Mouse (Mus musculus) hindbrain, embryonic 12.5 days (tissue): ENCODE data around the gene Vwa3b. TPM values are rescaled to one million over a fixed set of nuclear protein-coding genes. Genes with fewer than 3 reads are reported as not detected.

Source experiments
- ATAC-seq: fragments of 200-750 bp; cut with Nextera tagmentation; 2 replicates; pipeline ENCODE4 v1.8.0; 2017; ENCODE audit warnings: moderate TSS enrichment; ENCODE audit not compliant: low FRiP score
- H3K27ac ChIP-seq: fragments of 300-500 bp; sonication (generic); 2 replicates; pipeline ENCODE4 v1.5.1; 2016; ENCODE audit warnings: mild to moderate bottlenecking
- H3K27me3 ChIP-seq: fragments of 300-500 bp; sonication (generic); 2 replicates; pipeline ENCODE4 v1.6.1; 2016; ENCODE audit warnings: mild to moderate bottlenecking
- H3K36me3 ChIP-seq: fragments of 300-500 bp; sonication (generic); 2 replicates; pipeline ENCODE4 v1.6.1; 2016; ENCODE audit warnings: mild to moderate bottlenecking
- H3K4me1 ChIP-seq: fragments of 300-500 bp; sonication (generic); 2 replicates; pipeline ENCODE4 v1.6.1; 2016
- H3K4me2 ChIP-seq: fragments of 300-500 bp; sonication (generic); replicated peaks from 2 replicates; pipeline ENCODE4 v1.6.1; 2016; ENCODE audit warnings: mild to moderate bottlenecking
- H3K4me3 ChIP-seq: fragments of 300-500 bp; sonication (generic); 2 replicates; pipeline ENCODE4 v1.5.1; 2016; ENCODE audit warnings: mild to moderate bottlenecking
- H3K9ac ChIP-seq: fragments of 300-500 bp; sonication (generic); 2 replicates; pipeline ENCODE4 v1.6.1; 2016; ENCODE audit warnings: mild to moderate bottlenecking, moderate library complexity
- H3K9me3 ChIP-seq: fragments of 300-500 bp; sonication (generic); replicated peaks from 2 replicates; pipeline ENCODE4 v1.6.1; 2016; ENCODE audit warnings: mild to moderate bottlenecking
- WGBS: fragments of 180-500 bp; shearing (Covaris S2); methylation state at CpG from one replicate; pipeline ENCODE4 v1.1.7; 2016; 5-methylcytosine and 5-hydroxymethylcytosine counted together
- polyA plus RNA-seq: library from polyadenylated mRNA; unstranded; fragments of >200 nt; fragmentation: Nextera tagmentation; extraction: Ambion mirVana; gene quantifications from 2 replicates; pipeline ENCODE4 v1.2.1, GENCODE M21; 2016

Vwa3b gene
- polyA plus RNA-seq, 1 experiment from 2014 or later: 0.96 TPM

DNA sequence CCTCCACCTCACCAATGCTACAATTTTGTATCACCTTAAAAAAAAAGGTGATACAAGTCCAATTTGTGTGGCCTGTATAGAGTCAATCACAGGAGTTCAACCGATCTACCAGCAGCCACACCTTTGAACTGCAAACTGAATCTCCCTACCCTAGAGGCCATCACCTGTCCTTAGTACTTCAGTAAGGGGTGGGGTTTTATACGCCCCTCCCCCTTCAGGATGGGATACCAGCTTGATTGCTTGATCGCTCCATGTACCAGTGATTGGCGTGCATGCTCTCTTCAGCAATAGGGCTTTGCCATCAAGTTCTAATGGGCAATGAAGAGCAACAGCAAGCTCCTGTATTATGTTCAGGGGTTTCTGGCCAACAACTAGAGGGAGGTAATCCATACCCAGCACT, 54.0 kb downstream of the Vwa3b start:
- Histone ChIP-seq H3K4me1 (no peaks in the 10 kb centered on the region), H3K36me3 (no peaks in the 10 kb centered on the region), H3K4me3 (no peak overlapping the region), H3K9ac (no peak overlapping the region), H3K27ac (no peak overlapping the region), H3K4me2 (no peak overlapping the region), H3K9me3 (no peaks in the 10 kb centered on the region), H3K27me3 (no peaks in the 10 kb centered on the region)
- 87% methylated on average over 4 of the region's 4 CpGs for whole genome bisulfite sequencing
- ATAC-seq: no peak

- ATAC-seq: peak; percentile 61; the same call in 1 of the 2 replicates
- Histone ChIP-seq H3K9me3 (no peaks in the 10 kb centered on the region), H3K9ac (no peak overlapping the region), H3K4me2 (no peak overlapping the region), H3K27me3 (no peaks in the 10 kb centered on the region), H3K4me3 (no peak overlapping the region), H3K27ac (no peak overlapping the region), H3K4me1 (no peaks in the 10 kb centered on the region), H3K36me3 (no peaks in the 10 kb centered on the region)
- WGBS: 59% methylated on average over 12 of the region's 12 CpGs
Measured at GRCm38 (mm10) chr1:37081376-37082214, 55.2 kb downstream of the Vwa3b start.

GRCm38 (mm10) chr1:37082215-37082464, 55.7 kb downstream of the Vwa3b start:
- H3K4me1 ChIP-seq: no peaks in the 10 kb centered on the region
- ATAC-seq: no peak
- no peaks in the 10 kb centered on the region for H3K36me3 ChIP-seq
- no peak overlapping the region for H3K9ac ChIP-seq
- H3K4me3 ChIP-seq: no peak overlapping the region
- H3K9me3 ChIP-seq: no peaks in the 10 kb centered on the region
- H3K27ac ChIP-seq: no peak overlapping the region
- WGBS: 96% methylated on average over 2 of the region's 2 CpGs
- H3K4me2 ChIP-seq: no peak overlapping the region
- no peaks in the 10 kb centered on the region for H3K27me3 ChIP-seq

DNA sequence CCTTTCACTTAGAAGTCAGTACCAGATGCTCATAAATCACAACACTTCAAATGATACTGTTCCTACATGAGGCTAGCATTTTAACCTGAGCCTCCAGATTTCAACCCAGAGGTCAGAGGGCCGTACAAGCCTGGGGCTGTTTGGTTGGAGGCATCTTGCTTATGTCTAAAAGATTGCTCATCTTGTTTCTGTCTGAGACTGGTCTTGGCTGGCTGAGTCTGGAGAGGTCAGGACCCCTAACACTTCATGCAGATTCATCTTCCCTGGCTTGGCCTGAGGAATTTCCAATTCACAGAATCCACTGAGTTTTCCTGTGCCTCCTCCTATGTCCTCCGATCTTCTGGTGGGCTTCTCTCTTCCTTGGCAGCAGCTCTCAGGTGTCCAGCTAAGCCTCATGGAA, 57.7 kb downstream of the Vwa3b start:
- H3K4me1 ChIP-seq: peaks cover 8% of the 10 kb centered on the region
- 86% methylated on average over 2 of the region's 2 CpGs for WGBS

DNA sequence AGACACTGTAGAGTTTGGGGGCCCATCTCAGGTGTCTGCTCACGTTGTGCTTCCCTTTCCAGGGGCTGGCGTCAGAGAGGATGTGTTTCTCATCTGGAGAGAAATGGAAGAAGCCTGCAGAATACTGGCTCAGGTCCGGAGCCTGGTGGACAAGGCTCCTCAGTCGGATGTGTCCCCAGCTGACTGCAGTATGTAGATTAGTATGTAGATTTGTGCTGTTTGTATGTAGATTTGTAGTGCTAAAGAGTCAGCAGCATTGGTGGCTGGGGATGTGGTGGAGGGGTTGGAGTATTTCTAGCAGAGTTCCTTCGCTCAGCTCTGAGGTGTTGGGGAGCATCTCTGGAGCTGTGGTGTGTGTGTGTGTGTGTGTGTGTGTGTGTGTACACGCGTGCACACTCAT, 58.8 kb downstream of the Vwa3b start:
- H3K9ac ChIP-seq: no peak overlapping the region
- no peaks in the 10 kb centered on the region for H3K36me3 ChIP-seq
- H3K4me1 ChIP-seq: peaks cover 9% of the 10 kb centered on the region
- no peaks in the 10 kb centered on the region for H3K27me3 ChIP-seq
- no peaks in the 10 kb centered on the region for H3K9me3 ChIP-seq
- H3K4me2 ChIP-seq: no peak overlapping the region
- no peak overlapping the region for H3K27ac ChIP-seq
- no peak for ATAC-seq
- no peak overlapping the region for H3K4me3 ChIP-seq
- WGBS: 51% methylated on average over 7 of the region's 7 CpGs

More for the DNA sequence above, 57.7 kb downstream of the Vwa3b start:
- H3K36me3 ChIP-seq: no peaks in the 10 kb centered on the region
- ATAC-seq: no peak
- no peak overlapping the region for H3K9ac ChIP-seq
- H3K4me3 ChIP-seq: no peak overlapping the region
- no peaks in the 10 kb centered on the region for H3K9me3 ChIP-seq
- H3K27me3 ChIP-seq: no peaks in the 10 kb centered on the region
- no peak overlapping the region for H3K27ac ChIP-seq
- H3K4me2 ChIP-seq: no peak overlapping the region

GRCm38 (mm10) chr1:37089191-37089590, 62.8 kb downstream of the Vwa3b start:
- Histone ChIP-seq H3K36me3 (no peaks in the 10 kb centered on the region), H3K4me3 (no peak overlapping the region), H3K4me2 (no peak overlapping the region), H3K9ac (no peak overlapping the region), H3K27me3 (no peaks in the 10 kb centered on the region), H3K27ac (no peak overlapping the region; the same call in 1 of the 2 replicates), H3K9me3 (no peaks in the 10 kb centered on the region), H3K4me1 (peaks cover 9% of the 10 kb centered on the region)
- no peak for ATAC-seq
- WGBS: 75% methylated on average over 5 of the region's 5 CpGs

DNA sequence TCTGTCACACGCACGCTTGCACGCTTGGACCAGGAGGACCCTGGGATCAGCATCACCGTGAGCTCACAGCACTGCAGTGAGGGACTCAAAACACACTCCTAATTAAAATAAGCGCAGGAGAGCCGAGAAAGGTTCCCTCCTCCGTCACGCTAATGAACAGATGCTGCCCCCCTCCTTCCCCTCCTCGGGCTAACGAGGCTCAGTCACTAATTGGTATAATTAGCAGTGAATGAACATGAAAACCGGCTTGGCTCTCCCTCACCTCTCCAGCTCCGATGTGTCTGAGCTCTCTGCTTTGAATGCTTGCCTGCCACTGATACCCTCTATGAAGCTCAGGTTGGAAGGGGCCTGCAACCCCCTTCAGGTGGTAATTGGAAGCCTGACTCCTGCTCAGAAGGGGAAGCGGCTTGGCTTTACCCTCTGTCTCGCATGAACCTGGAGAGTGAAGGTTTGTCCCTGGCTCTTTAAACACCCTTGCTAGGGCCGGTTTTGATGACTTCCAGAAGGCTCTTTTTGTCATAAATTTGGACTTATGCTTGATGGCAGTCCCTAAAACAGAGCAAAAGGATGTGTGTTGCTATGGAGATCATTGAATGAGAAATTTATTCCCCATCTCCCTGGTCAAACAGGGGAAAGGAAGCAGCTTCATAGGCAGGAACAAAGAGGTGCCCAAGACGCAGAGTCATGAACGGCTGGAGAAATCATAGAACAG, 71.1 kb downstream of the Vwa3b start:
- ATAC-seq: peak; percentile 76
- no peaks in the 10 kb centered on the region for H3K36me3 ChIP-seq
- H3K9me3 ChIP-seq: no peaks in the 10 kb centered on the region
- 0 out of 2 replicates have a peak overlapping the region, but pooled peaks have one; percentile 23 for H3K27ac ChIP-seq
- no peak overlapping the region for H3K4me2 ChIP-seq
- peaks cover 4% of the 10 kb centered on the region; the same call in 1 of the 2 replicates for H3K4me1 ChIP-seq
- H3K9ac ChIP-seq: no peak overlapping the region
- 66% methylated on average over 17 of the region's 17 CpGs for WGBS
- no peaks in the 10 kb centered on the region for H3K27me3 ChIP-seq
- no peak overlapping the region for H3K4me3 ChIP-seq

- WGBS: 96% methylated on average over 4 of the region's 4 CpGs
- no peaks in the 10 kb centered on the region for H3K9me3 ChIP-seq
Measured at GRCm38 (mm10) chr1:37098094-37098555, 71.7 kb downstream of the Vwa3b start.

DNA sequence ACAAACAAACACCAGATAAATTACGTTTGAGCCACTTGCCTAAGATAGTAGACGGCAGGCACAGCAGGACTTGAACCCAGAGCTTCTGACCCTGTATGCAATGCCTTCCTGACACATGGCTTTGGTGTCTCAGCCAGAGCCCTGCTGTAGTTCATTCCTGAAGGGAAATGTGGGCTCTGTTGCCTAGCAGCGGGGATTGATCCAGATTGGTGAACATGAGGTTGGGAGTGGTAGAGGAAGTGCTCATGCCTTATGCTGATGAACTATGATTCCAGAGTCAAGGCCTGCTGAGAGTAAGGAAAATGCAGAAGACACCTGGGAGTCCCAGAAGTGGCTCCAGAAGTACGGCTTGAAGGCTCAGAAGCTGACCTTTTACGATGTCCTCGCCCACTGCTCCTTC, 74.0 kb downstream of the Vwa3b start:
- ATAC-seq: no peak
- H3K27ac ChIP-seq: no peak overlapping the region
- no peak overlapping the region for H3K4me2 ChIP-seq
- no peaks in the 10 kb centered on the region for H3K9me3 ChIP-seq
- H3K36me3 ChIP-seq: no peaks in the 10 kb centered on the region
- no peak overlapping the region for H3K4me3 ChIP-seq
- WGBS: 84% methylated on average over 6 of the region's 6 CpGs
- no peak overlapping the region for H3K9ac ChIP-seq
- H3K27me3 ChIP-seq: no peaks in the 10 kb centered on the region
- H3K4me1 ChIP-seq: peaks cover 11% of the 10 kb centered on the region; the same call in 1 of the 2 replicates

More at GRCm38 (mm10) chr1:37098094-37098555, 71.7 kb downstream of the Vwa3b start:
- Histone ChIP-seq H3K36me3 (no peaks in the 10 kb centered on the region), H3K27me3 (no peaks in the 10 kb centered on the region), H3K9ac (no peak overlapping the region), H3K4me1 (peaks cover 4% of the 10 kb centered on the region; the same call in 1 of the 2 replicates), H3K4me2 (no peak overlapping the region), H3K27ac (0 out of 2 replicates have a peak overlapping the region, but pooled peaks have one; percentile 23), H3K4me3 (no peak overlapping the region)
- no peak for ATAC-seq

DNA sequence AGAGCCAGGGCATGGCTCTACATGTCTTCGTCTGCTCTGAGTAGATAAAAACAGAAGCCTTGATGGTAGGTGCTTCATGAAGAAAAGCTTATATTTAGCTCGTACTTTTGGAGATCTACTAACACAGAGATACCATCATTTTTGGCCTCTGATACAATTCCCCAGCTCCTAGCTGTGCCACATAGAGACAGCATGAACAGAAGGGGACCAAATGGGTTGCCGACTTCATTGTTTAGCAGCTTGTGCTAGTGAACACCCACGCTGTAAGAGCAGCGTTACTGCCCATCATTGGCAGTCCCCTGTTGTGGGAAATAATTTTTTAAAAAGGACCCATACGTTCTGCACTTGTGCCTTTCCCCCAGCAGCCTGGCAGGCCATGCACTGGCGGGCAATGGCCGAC, 74.6 kb downstream of the Vwa3b start:
- peaks cover 11% of the 10 kb centered on the region; the same call in 1 of the 2 replicates for H3K4me1 ChIP-seq
- no peak for ATAC-seq
- no peaks in the 10 kb centered on the region for H3K9me3 ChIP-seq
- H3K27ac ChIP-seq: no peak overlapping the region
- H3K36me3 ChIP-seq: no peaks in the 10 kb centered on the region
- H3K27me3 ChIP-seq: no peaks in the 10 kb centered on the region
- WGBS: 85% methylated on average over 8 of the region's 8 CpGs
- no peak overlapping the region for H3K4me2 ChIP-seq
- H3K9ac ChIP-seq: no peak overlapping the region
- H3K4me3 ChIP-seq: no peak overlapping the region

GRCm38 (mm10) chr1:37101717-37102116, 75.3 kb downstream of the Vwa3b start:
- Histone ChIP-seq H3K4me3 (no peak overlapping the region), H3K36me3 (no peaks in the 10 kb centered on the region), H3K9me3 (no peaks in the 10 kb centered on the region), H3K9ac (no peak overlapping the region), H3K27me3 (no peaks in the 10 kb centered on the region), H3K4me2 (no peak overlapping the region), H3K4me1 (peaks cover 9% of the 10 kb centered on the region; the same call in 1 of the 2 replicates), H3K27ac (no peak overlapping the region)
- no peak for ATAC-seq
- 56% methylated on average over 2 of the region's 2 CpGs for WGBS

- H3K4me3 ChIP-seq: no peak overlapping the region
- H3K4me2 ChIP-seq: no peak overlapping the region
- H3K9me3 ChIP-seq: no peaks in the 10 kb centered on the region
- H3K27ac ChIP-seq: no peak overlapping the region
- no peaks in the 10 kb centered on the region for H3K27me3 ChIP-seq
- H3K36me3 ChIP-seq: no peaks in the 10 kb centered on the region
- WGBS: 29% methylated on average over 3 of the region's 3 CpGs
- no peak overlapping the region for H3K9ac ChIP-seq
- ATAC-seq: no peak
- H3K4me1 ChIP-seq: peaks cover 7% of the 10 kb centered on the region; the same call in 1 of the 2 replicates
Measured at GRCm38 (mm10) chr1:37105194-37105593, 78.8 kb downstream of the Vwa3b start.
